Mouse (Mus musculus) stomach, embryonic 14.5 days (tissue): ENCODE results near the gene Zfp462. TPM values are rescaled to one million over a fixed set of nuclear protein-coding genes. Genes with fewer than 3 reads are reported as not detected.

Source experiments
- ATAC-seq: fragments of 200-750 bp; cut with Nextera tagmentation; 2 replicates; pipeline ENCODE4 v1.8.0; 2017; ENCODE audit warnings: low read depth, moderate TSS enrichment; ENCODE audit not compliant: insufficient number of reproducible peaks, insufficient read depth, low FRiP score
- H3K27ac ChIP-seq: fragments of 300-500 bp; sonication (generic); 2 replicates; pipeline ENCODE4 v1.5.1; 2014; ENCODE audit warnings: mild to moderate bottlenecking, low read length, moderate library complexity, mixed read lengths
- H3K27me3 ChIP-seq: fragments of 300-500 bp; sonication (generic); 2 replicates; pipeline ENCODE4 v1.6.1; 2014; ENCODE audit warnings: low read length, control low read depth, mixed read lengths; ENCODE audit not compliant: control insufficient read depth, insufficient read depth
- H3K36me3 ChIP-seq: fragments of 300-500 bp; sonication (generic); 2 replicates; pipeline ENCODE4 v1.6.1; 2014; ENCODE audit warnings: mild to moderate bottlenecking, control low read depth, low read length, moderate library complexity, mixed read lengths; ENCODE audit not compliant: control insufficient read depth, insufficient read depth
- H3K4me1 ChIP-seq: fragments of 300-500 bp; sonication (generic); 2 replicates; pipeline ENCODE4 v1.6.1; 2014; ENCODE audit warnings: low read length, control low read depth, mixed read lengths; ENCODE audit not compliant: control insufficient read depth, insufficient read depth
- H3K4me2 ChIP-seq: fragments of 300-500 bp; sonication (generic); replicated peaks from 2 replicates; pipeline ENCODE4 v1.6.1; 2014; ENCODE audit warnings: low read depth, low read length, control low read depth
- H3K4me3 ChIP-seq: fragments of 300-500 bp; sonication (generic); 2 replicates; pipeline ENCODE4 v1.5.1; 2014; ENCODE audit warnings: low read depth, low read length, control low read depth
- H3K9ac ChIP-seq: fragments of 300-500 bp; sonication (generic); replicated peaks from 2 replicates; pipeline ENCODE4 v1.6.1; 2014; ENCODE audit warnings: low read depth, mild to moderate bottlenecking, control low read depth, low read length, moderate library complexity, mixed read lengths
- H3K9me3 ChIP-seq: fragments of 300-500 bp; sonication (generic); 2 replicates; pipeline ENCODE4 v1.6.1; 2016; ENCODE audit warnings: low read depth, low read length, control low read depth; ENCODE audit not compliant: control insufficient read depth
- WGBS: fragments of 180-500 bp; shearing (Covaris S2); extraction: QIAGEN DNeasy Blood & Tissue Kit; methylation state at CpG from one replicate; pipeline ENCODE4 v1.1.7; 2014; 5-methylcytosine and 5-hydroxymethylcytosine counted together
- polyA plus RNA-seq: library from polyadenylated mRNA; unstranded; fragments of >200 nt; fragmentation: Nextera tagmentation; extraction: Ambion mirVana; gene quantifications from 2 replicates; pipeline ENCODE4 v1.2.1, GENCODE M21; 2014

Zfp462 gene
- polyA plus RNA-seq, 1 experiment from 2014 or later: 6.9 TPM

DNA sequence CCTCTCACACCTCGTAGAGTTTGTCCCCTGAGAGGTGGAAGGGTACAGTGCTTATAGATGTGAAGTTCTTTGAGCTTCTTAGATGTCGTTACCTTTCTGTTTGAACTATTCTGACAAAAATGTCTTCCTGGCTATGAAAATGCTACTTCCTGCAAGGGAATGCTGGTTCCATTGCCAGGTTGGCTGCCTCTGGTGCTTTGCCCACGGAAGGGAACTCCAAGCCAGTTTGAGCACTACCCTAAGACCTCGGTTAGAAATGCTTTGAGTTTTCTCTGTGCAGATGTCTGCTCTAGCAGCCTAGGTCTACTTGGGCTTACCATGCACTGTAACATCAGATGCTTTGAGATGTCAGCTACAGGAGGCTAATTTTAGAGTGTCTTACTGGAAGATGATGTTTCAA is 17.3 kb downstream of the Zfp462 start:
- H3K4me2 ChIP-seq: no peak overlapping the region
- H3K36me3 ChIP-seq: no peaks in the 10 kb centered on the region
- no peak overlapping the region for H3K9ac ChIP-seq
- no peaks in the 10 kb centered on the region for H3K27me3 ChIP-seq
- no peak overlapping the region for H3K27ac ChIP-seq
- H3K4me1 ChIP-seq: peaks cover 15% of the 10 kb centered on the region
- WGBS: 89% methylated on average over 4 of the region's 4 CpGs
- H3K9me3 ChIP-seq: no peaks in the 10 kb centered on the region
- ATAC-seq: no peak
- no peak overlapping the region for H3K4me3 ChIP-seq

DNA sequence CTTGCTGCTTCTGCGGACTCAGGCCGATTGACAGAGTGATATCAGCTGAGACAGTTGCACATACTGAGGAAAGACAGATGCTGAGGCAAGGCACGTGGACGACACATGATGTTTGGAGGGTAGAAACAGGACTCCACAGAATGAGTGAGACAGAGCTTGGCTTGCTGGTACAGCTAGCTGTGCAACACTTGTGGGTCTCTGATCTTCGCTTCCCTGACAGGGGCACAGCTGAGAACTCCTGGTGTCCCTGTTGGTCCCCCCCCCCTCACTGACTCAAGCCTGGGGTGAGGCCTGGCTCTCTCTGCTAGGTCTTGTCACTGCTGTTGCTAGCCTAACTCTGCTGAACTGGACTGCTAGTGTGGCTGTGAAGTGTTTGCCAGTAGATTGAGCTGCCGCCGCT is 18.7 kb downstream of the Zfp462 start:
- no peak overlapping the region for H3K9ac ChIP-seq
- H3K27ac ChIP-seq: no peak overlapping the region
- H3K9me3 ChIP-seq: no peaks in the 10 kb centered on the region

DNA sequence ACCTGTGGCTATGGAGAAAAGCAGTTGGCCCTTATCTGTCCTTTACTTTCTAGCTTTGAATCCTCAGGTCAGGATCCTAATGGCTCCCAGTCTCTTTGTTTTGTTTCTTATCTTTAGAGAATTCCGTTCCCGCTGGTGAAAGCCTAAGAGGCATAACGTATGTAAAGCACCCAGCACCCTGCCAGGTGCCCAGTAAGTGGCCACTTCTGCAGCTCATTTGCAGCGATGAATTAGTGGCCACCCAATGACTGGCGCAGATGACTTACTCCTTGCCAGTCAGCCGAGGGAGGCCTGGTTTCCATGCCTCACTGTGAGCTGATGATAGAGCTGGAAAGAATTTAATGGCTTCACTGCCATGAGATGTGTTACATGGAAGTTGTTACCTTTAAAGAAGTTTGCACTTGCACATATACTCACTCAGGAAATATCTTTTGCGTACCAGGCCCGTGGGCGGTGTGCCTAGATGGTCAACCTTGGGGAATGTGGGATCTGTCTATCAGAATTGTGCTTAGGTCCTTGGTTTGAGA is 20.4 kb downstream of the Zfp462 start:
- Histone ChIP-seq H3K4me2 (no peak overlapping the region; the same call in 1 of the 2 replicates), H3K36me3 (no peaks in the 10 kb centered on the region), H3K27ac (peak overlapping the region; percentile 27; the same call in 1 of the 2 replicates), H3K4me3 (no peak overlapping the region), H3K4me1 (peaks cover 17% of the 10 kb centered on the region), H3K9ac (no peak overlapping the region), H3K27me3 (no peaks in the 10 kb centered on the region), H3K9me3 (no peaks in the 10 kb centered on the region)
- 63% methylated on average over 9 of the region's 9 CpGs for WGBS
- ATAC-seq: no peak

More for the DNA sequence above, 18.7 kb downstream of the Zfp462 start:
- no peak for ATAC-seq
- no peak overlapping the region for H3K4me3 ChIP-seq
- H3K4me1 ChIP-seq: peaks cover 17% of the 10 kb centered on the region
- H3K27me3 ChIP-seq: no peaks in the 10 kb centered on the region
- WGBS: 77% methylated on average over 7 of the region's 7 CpGs
- no peak overlapping the region for H3K4me2 ChIP-seq
- no peaks in the 10 kb centered on the region for H3K36me3 ChIP-seq

DNA sequence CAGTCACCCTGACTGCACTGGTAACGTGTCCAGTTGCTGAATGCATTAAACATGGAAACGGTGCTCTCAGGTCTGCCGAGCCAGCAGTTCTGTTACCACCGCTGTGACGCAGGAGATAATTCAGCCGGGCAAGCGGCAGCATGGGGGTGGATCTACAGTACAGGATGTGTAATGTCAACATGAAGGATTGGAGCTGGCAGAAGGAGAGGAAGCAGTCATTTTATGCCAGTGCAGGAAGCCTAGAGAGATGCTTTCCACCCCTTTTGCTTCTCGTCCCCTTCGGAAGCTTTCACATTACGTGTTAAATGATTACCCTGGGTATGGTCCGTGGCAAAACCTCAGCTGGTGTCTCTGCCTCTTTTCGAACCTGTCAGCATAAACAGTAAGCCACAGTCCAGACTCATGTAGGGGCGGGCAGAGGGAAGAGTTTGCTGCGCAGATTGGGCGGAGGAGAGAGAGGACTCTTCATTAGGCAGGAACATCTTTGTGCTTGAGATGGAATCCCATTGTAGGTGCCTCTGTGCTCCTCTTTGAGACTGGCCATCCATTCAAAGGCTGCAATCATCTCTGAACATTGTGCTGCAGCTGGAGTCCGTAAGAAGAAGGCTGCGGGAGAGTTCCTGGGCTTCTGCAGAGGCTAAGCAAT is 21.4 kb downstream of the Zfp462 start:
- H3K36me3 ChIP-seq: no peaks in the 10 kb centered on the region
- peaks cover 17% of the 10 kb centered on the region for H3K4me1 ChIP-seq
- 23% methylated on average over 17 of the region's 17 CpGs for WGBS
- H3K4me3 ChIP-seq: no peak overlapping the region
- H3K4me2 ChIP-seq: peak overlapping the region; percentile 22
- ATAC-seq: peak; percentile 30; the same call in 1 of the 2 replicates
- H3K27ac ChIP-seq: 0 out of 2 replicates have a peak overlapping the region, but pooled peaks have one; percentile 28
- no peaks in the 10 kb centered on the region for H3K27me3 ChIP-seq
- no peak overlapping the region for H3K9ac ChIP-seq
- no peaks in the 10 kb centered on the region for H3K9me3 ChIP-seq

DNA sequence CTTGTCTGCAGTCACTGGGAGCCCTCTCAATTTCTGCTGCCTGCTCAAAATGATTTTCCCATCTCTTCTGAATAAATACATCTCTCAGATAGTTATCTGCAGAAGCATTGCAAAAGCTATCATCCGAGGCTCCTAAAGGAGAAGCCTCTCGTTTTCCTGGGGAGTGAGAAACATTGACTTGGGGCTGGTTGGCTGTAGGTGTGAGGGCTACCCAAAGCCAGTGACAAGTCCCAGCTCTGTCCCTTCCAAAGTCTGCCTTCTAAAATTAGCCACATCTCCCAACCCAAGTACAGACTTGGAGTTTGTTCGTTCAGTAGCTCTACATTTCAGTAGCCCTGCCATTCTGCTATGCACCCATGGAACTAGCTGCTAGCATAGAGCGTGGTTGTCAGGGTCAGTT is 22.3 kb downstream of the Zfp462 start:
- no peak overlapping the region for H3K27ac ChIP-seq
- no peaks in the 10 kb centered on the region for H3K27me3 ChIP-seq
- H3K36me3 ChIP-seq: no peaks in the 10 kb centered on the region
- no peak for ATAC-seq
- no peak overlapping the region for H3K9ac ChIP-seq
- no peaks in the 10 kb centered on the region for H3K9me3 ChIP-seq
- H3K4me2 ChIP-seq: no peak overlapping the region
- peaks cover 17% of the 10 kb centered on the region for H3K4me1 ChIP-seq
- H3K4me3 ChIP-seq: no peak overlapping the region
- 82% methylated on average over 4 of the region's 4 CpGs for WGBS

DNA sequence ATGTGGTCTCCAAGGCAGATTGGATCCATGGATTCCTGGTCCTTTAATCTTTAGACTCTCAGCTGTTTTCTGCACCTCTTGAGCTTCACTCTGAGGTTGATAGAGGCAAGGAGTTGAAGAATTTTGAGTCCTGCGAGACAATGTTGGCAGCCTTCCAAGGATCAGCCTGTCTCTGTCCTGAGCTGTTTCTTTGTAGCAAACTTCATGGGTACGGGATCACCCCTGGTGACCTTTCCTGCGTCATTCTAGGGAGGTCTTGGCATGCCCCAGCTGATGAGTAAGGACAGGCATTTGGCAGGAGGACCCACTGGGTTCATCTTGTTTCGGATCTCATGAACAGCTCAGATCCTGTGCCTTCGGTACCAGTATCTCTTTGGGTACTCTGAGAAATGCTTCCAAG is 22.9 kb downstream of the Zfp462 start:
- no peaks in the 10 kb centered on the region for H3K9me3 ChIP-seq
- no peak overlapping the region for H3K27ac ChIP-seq
- no peak overlapping the region for H3K4me3 ChIP-seq
- no peak for ATAC-seq
- H3K4me2 ChIP-seq: no peak overlapping the region
- no peaks in the 10 kb centered on the region for H3K36me3 ChIP-seq
- peaks cover 17% of the 10 kb centered on the region for H3K4me1 ChIP-seq
- H3K9ac ChIP-seq: no peak overlapping the region
- WGBS: 62% methylated on average over 5 of the region's 5 CpGs
- no peaks in the 10 kb centered on the region for H3K27me3 ChIP-seq

DNA sequence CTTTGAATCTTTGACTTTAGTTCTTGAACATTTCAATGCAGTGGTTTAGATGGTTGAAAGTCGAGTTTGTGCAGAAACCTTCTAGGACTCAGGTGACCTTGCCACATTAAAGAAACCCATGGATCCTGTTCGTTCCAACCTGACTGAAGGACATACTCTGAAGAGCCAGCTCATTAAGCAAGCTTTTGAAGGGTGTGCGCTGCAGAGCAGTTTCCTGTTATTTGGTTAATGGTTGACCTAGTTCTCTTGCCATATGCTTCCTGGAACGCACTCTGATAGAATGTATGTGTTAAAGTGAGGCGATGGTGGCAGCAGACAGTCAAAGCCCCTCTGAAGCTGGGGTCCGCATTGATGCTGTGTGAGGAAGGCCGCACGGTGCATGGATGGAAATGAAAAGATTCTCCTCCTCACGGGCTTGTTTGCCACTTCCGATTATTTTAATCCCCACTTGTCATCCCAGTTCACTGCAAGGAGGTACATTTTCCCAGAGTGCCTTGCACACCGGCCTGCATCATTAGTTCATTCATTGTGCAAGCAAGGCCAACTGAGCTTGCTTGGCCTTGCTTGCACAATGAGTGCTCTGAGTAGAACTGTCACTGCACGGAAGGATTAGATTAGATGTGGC is 24.9 kb downstream of the Zfp462 start:
- no peak overlapping the region for H3K27ac ChIP-seq
- no peak for ATAC-seq
- H3K9me3 ChIP-seq: no peaks in the 10 kb centered on the region
- no peak overlapping the region for H3K9ac ChIP-seq
- H3K4me1 ChIP-seq: peaks cover 20% of the 10 kb centered on the region
- H3K4me2 ChIP-seq: no peak overlapping the region
- H3K4me3 ChIP-seq: no peak overlapping the region
- 82% methylated on average over 12 of the region's 12 CpGs for WGBS
- H3K36me3 ChIP-seq: no peaks in the 10 kb centered on the region
- H3K27me3 ChIP-seq: no peaks in the 10 kb centered on the region

DNA sequence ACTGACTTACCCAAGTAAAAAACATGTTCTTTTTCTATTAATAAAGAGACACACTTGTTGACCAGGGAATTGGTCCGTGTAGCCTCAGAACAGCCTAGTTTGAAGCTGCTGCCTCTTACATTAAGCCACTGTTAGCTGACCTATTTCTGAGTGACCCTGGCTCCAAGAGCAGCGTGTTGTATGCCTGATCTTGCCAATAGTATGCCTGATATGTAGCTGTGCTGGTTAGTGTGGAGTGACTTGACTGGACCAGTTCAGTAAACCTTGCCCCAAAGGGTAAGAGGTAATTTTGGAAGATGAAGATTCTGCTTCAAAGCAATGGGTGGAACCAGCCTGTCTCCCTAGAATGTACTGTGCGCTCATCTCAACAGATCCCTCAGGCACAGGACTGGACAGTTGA is 26.5 kb downstream of the Zfp462 start:
- Histone ChIP-seq H3K27me3 (no peaks in the 10 kb centered on the region), H3K9me3 (no peaks in the 10 kb centered on the region), H3K4me3 (no peak overlapping the region), H3K27ac (no peak overlapping the region), H3K9ac (no peak overlapping the region), H3K4me2 (no peak overlapping the region), H3K36me3 (no peaks in the 10 kb centered on the region), H3K4me1 (peaks cover 7% of the 10 kb centered on the region; the same call in 1 of the 2 replicates)
- ATAC-seq: no peak
- 88% methylated on average over 3 of the region's 3 CpGs for WGBS
